Mouse (Mus musculus) left cerebral cortex, postnatal 4 days (tissue): ENCODE results near the gene Agap1. TPM values are rescaled to one million over a fixed set of nuclear protein-coding genes. Genes with fewer than 3 reads are reported as not detected.

Source experiments
- DNase-seq: peaks from one replicate; pipeline ENCODE4 v3.0.0-alpha.2; 2022
- intact Hi-C: fragments of 180-260 bp; cut with DNase I; formaldehyde crosslinking; loops from one replicate; pipeline ENCODE4 v1.15.1; 2025
- total RNA-seq, 2 experiments: library from RNA; stranded (reverse); gene quantifications; 2 replicates each; pipeline ENCODE4 v1.2.3; 2021

Agap1 gene
- total RNA-seq, 2 experiments from 2014 or later = 415 to 416 TPM

DNA sequence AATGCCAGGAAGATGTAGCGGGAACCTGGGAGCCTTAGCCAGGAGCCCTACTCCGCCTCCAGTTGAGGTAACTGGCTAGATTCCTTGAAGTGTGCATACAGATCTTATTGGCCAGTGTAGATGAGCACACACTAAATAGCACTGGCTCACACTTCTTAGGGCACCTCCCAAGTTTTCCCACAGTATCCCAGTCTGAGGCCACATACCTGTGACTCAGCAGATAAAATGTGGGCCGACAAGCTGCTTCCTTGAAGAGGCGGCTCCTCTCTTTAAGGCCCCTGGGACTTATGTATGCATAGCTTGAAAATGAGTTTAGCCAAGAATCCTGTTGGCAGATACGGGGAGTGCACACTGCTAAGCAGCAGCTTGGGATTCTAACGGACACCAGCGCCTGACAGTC is 350.4 kb downstream of the Agap1 start:
- intact Hi-C loops = no loop called here
- DNase-seq = no peak

DNA sequence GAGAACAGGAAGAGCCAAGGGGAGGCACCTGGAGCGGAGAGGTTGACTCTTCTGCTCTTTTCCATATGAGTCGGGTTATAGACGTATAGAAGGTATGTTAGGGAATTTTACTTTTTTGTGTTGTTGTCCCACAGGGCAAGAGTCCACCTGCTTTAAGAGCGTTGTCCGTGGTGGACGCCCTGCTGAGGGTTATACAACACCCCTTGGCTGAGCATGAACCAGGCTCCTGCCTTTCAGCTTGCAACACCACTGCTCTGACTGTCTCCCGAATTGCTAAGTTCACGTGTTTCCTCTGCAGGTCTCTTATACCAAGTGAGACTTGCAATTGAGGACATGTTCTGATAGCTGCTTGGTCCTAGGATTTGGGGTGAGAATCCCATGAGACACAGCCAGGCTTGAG is 358.2 kb downstream of the Agap1 start:
- DNase-seq = no peak
- intact Hi-C loops = no loop called here

DNA sequence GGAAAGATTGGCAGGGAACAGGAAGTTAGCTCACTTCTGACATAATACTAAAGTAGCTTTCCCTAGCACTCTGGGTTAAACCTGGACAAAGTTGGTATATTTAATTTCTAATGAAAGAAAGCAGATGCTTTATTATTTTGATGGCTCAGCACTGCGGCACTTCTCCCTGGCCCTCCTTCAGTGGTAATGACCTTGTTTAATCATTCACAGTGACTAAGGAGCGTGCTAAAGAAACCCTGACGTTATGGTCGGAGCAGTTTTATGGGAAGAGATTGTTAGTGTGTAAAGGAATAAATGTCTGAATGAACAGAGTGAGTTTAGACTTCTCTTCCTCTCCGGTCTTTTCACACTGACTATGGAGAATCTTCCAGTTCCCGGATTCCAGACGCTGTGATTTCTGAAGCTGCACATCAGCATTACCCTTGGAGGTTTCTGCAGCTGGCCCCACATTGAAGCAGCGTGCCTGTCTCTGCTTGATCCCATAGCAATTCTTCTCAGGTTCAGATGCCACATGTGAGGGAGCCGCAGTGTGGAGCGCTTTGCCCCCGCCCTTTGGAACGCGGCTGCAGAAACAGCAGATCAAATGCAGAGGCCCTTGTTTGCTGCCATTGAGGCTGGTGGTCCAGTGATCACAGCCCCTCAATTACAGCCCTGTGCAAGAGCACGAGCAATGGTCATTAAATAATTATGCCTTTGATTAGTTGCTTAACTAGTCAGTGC is 362.0 kb downstream of the Agap1 start:
- DNase-seq = no peak
- intact Hi-C loops = no loop called here

DNA sequence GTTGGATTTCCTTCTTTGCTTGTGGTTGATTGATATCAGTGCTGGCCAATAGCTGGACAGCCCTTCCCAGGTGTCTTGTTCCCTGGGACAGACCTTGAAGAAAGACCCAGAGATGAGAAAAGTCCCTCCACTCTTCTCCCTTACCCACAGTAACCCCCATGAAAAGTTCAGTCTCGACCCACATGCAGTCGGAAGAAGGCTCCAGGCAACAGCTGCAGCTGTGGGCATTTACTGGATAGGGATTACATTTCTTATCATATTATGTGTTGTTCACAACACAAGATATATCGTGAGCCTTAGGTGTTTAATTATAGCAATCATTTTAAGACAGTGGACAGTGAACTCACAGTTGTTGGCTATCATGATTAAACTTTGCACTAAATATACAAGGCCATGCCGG is 367.2 kb downstream of the Agap1 start:
- intact Hi-C loops = no loop called here
- DNase-seq = no peak

DNA sequence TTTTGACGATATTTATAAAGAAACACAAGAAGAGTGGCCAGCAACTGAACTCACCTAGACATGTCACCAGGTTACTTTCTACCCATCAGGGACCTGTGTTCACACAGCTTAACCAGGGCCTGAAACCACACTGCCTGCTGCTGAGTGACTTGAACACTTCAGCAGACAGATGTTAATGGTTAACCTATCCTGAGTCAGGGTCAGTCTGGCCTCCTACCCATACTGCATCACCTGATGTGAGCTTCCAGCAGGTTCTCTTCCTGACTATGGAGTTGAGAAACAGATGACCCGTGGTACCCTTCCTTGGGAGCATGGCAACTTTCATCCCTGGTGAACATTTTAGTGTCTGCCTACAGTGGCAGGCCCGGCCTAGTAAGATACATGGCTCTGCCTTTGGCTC is 367.8 kb downstream of the Agap1 start:
- intact Hi-C loops = no loop called here
- no peak for DNase-seq

DNA sequence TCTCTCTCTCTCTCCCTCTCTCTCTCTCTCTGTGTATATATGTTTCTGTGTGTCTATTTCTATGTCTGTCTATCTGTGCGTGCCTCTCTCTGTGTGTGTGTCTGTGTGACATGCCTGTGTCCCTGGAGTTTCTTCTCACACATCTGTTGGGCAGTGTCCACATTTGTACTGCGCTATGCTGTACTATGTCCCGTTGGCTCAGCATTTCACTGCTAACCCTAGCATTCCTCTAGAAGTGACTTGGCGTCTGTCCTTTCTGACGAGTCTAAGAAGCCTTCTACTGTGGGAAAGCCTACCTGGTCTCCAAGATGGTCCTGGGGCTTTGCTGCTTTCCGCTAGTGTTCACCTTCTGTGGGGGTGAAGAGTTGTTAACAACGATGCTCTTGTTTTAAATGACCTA is 368.4 kb downstream of the Agap1 start:
- DNase-seq = no peak
- intact Hi-C loops = no loop called here

DNA sequence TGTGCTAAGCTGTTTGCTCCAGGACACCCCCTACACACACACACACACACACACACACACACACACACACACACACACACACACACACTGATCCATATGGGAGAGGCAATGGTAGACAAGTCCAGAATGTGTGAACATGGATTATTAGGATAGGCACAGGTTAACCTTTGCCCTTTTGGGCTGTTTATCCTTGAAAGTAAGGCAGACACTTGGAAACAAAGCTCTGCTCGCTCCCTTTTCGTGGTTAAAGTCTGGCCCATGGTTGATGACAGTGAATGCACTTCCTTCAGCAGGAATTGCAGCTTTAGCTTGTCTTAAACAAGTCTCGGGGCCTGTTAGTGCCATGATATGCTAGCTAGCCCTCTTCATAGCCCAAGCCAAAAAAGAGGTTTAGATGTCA is 372.4 kb downstream of the Agap1 start:
- intact Hi-C loops = no loop called here
- no peak for DNase-seq

DNA sequence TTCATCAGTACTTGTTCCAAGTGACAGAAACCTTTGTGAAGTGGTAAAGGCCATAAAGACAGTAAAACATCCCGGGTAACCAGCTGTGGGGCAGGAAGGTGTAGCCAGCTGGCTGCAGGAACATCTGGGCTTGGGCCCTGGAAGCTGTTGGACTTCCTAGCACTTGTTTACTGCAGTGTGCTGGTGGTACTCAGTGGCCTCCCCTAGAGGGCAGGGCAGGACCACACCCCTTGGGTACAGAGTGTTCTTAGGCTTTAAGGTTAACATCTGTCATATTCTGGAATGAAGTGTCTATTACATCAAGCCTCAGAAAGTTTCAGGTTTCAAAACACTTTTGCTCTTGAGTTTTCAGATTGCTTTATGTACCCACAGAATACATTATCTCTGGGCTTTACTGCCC is 376.5 kb downstream of the Agap1 start:
- intact Hi-C loops = no loop called here
- no peak for DNase-seq

DNA sequence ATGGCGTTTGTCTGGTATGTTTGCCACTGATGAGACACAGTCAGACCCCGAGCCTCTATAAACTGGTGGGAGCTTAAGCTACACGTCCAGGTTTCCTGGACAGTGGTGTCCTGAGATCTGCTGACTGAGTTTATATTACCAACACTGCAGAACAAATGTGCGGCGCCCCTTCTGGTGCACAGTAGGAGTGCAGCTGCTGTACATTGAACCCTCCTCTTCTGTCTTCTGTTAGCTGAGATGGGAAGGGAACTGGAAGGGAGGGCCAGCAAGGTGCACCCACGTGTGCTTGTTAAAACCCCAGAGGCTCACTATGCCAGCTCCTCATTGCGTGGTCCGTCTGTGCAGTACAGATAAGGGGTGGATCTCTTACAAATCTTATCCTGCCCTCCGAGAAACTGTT is 389.5 kb downstream of the Agap1 start:
- intact Hi-C loops = loop anchor here (10.0 kb wide), 1 partner anchor 179 kb away; no protein-coding TSS in a partner anchor
- no peak for DNase-seq

DNA sequence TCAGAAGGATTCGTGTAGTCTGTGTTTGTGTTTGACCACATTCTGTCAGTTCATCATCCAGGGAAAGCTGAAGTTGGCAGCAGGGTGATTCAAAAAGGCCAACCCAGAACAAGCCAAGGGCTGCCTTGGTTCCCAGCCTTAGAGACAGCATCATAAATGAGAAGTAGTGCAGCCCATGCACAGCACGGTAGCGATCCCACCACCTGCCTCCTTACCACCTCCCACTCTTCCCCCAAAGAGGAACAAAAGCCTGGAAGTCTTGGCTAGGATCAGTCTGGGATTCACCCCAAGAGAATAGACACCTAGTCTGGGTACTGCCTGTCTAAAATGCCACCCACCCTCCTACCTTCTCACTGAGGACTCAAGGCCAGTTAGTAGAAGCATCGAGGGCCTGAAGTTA is 390.9 kb downstream of the Agap1 start:
- intact Hi-C loops = loop anchor here (10.0 kb wide), 1 partner anchor 181 kb away; no protein-coding TSS in a partner anchor
- DNase-seq = no peak

DNA sequence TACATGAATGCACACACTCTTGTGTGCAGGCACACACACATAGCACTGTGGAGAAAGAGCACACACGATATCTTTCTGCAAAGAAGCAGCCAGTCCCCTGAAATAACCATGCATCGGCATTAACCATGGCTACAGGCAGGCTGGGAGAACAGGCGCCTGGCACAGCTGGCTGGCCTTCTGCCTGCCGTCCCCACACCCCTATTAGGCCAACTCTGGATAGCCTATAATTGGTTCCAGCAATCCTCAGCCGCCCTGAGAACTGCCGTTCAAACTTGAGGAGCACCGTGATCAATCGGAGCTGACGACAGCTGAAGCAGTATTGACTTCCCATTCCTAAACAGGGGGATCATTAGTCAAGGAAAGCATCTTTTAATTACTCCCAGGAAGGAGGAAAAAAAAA is 391.5 kb downstream of the Agap1 start:
- intact Hi-C loops = loop anchor here (10.0 kb wide), 1 partner anchor 181 kb away; no protein-coding TSS in a partner anchor
- DNase-seq = no peak

DNA sequence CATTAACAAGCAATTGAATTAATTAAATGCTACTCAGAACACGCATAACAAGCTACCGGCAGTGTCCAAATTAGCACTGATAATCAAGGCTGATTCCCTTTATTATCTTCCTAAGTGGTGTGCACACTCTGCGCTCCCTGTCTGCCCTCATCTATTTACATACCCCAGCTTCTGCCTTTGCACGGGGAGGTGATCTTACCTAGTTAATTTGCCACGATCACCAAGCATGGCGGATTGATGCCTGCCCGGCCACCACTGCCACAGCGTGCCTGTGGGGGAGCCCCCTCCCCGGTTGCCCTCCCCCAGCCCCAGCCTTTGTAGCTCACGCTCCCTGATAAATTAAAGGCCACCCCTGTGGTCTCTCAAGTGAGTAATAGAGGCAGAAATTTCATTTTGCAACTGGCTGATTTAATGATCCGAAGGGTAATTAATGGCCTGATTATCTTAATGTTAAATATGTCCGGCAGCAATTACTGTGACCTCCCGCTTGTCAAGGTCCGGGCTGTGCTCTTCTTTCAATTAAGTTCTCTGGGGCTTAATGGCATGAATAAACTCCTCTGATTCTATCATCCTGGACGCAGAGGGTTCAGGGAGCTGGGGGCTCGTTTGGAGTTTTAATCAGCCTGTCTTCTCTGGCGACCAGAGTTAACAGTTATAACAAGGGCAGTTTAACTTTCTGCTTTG is 393.9 kb downstream of the Agap1 start:
- intact Hi-C loops = loop anchor here (10.0 kb wide), 1 partner anchor 184 kb away; no protein-coding TSS in a partner anchor
- no peak for DNase-seq

DNA sequence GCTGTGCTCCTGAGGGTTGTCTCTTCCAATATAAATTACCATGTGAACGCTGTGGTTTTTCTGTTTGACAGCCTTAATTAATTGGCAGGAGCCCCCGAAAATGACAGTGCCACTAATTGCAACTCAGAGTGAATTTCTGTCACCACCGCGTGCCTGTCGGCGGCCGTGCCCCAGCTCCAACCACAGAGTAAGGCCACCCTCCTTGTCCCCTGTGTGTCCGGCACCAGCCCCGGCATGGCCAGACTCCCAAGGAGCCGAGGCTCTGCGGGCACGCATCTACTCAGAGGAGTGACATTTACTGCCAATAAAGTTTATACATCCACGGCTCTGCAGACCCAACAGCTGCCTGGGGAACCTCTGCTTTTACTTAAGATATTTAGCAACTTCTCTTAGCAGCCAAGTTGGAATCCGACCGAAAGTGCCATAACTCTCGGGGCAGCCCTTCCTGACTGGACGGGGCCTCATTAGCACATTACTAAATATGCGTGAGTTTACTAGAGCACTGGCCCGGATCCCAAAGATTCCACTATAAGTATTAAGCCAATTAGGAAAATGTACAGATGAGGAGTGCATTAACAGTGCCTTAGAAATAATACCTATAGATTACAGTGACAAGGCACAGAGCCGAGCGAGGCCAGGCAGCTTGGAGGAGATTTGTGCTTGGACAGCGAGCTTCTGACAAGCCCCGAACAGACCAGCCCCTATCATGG is 394.7 kb downstream of the Agap1 start:
- peak; percentile 57 for DNase-seq
- intact Hi-C loops = loop anchor here (10.0 kb wide), 1 partner anchor 185 kb away; no protein-coding TSS in a partner anchor

DNA sequence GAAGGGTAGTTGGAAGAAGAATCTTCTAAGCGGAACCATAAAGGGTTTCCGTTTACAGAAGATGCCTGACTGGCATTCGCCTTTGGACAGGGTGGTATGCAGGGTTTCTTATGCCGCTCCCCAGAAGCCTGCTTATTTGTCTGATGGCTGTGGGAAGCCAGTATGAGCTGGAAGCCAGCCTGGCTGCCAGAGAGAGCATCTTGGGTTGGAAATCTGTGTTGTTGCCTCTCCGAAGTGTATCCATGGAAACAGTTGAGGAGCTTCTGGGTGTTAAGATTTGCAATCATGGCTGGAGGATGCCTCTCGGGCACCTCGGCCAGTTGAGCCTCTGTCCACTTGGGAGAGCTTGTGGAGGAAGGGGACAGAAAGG is 395.2 kb downstream of the Agap1 start:
- intact Hi-C loops = loop anchor here (10.0 kb wide), 1 partner anchor 185 kb away; no protein-coding TSS in a partner anchor
- DNase-seq = peak; percentile 58

DNA sequence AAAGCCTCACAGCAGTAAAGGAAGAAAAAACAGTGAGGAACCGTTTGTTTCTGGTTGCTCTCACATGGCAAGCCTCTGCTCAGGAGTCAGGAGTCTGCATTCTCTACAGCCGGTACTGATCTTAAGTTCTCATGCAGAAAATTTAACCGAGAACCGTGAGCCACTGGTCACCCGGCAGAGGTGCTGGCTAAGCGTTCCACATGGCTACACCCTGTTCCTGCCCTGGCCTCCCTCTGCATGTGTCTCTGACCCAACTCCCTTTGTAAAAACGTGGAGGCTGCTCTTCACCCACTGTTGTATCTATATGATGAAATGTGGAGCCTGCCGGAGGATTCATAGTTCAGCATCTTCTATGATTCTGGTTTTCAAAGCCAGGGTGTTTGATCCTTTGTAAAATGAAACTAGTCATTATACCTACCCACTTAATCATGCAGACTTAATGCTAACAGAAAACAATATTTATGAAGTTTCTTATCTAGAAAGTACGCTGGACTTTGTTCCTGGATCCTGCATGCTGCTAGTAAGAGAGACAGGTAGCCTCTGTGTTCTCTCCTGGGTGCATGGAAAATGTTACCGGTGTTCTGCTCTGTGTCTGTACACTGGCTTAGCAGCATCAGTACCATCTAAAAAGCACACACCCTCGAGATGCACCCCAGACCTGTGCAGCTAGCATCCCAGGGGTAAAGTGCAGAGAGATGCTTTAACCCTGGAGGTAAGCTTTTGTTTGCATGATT is 396.2 kb downstream of the Agap1 start:
- intact Hi-C loops = no loop called here
- no peak for DNase-seq

DNA sequence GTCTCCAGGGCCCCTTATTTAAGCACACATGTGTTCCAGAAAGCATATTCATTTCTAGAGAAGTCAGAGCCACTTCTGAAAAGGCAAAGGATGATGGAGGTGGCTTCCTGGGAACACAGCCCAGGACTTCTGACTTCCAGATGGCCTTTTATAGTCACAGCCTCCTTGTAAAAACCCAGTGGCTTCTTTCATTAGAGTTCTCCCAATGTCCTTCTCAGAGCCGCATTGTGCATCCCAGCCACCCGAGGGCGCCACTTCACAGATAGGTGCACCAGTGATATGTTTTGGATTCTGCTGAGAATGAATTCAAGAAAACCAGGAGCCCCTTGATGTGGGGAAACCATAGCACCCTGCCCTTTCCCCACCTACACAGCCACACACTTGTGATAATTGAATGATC is 404.6 kb downstream of the Agap1 start:
- intact Hi-C loops = no loop called here
- peak; percentile 60 for DNase-seq

DNA sequence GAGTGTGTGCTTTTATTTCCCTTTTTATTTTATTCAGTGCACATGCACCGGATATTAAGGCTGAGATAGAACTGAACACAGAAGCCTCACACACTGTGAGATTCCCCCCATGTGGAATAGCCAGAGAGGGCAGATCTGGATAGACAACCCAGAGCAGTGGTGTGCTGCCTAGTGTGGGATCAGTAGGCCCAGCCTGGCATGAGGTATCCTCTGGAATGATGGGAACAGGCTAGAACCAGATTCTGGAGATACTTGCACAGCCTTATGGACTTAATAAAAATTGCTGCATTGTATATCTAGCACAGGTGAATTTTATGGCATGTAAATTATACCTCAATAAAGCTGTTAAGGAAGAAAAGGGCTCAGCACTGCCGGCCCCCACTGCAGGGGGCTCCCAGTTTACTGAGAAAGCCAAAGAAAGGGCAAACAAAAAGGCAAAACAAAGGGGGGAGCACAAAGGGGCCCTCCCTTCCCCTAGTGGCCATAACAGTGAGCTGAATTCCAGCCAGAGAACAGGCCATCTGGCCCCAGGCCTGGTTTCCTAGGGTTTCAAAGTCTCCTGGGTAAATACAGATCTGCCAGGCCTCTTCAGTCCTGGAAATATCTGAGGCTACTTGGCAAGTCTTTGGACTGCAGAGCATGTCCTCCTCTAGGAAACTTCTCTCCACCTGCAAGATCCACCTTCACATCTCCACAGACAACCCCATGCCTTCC is 405.6 kb downstream of the Agap1 start:
- intact Hi-C loops = no loop called here
- DNase-seq = no peak

DNA sequence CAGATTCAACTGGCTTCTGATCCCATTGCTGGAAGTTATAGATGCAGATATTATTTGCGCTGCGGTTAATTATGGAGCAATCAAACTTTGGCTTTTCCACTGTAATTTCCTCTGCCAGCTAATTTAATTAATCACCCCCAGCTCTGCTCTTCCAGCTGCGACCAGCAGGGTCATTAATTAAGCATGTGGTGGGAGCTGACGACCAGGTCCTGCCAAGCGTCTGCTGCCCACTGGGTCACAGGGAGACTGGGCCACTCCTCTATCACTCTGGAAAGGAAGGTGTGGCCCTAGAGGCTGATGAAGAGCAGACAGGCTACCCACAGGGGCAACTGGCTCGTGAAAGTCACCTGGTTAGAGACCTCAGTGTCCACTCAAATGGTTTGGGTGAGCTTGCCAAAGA is 411.2 kb downstream of the Agap1 start:
- DNase-seq = no peak

DNA sequence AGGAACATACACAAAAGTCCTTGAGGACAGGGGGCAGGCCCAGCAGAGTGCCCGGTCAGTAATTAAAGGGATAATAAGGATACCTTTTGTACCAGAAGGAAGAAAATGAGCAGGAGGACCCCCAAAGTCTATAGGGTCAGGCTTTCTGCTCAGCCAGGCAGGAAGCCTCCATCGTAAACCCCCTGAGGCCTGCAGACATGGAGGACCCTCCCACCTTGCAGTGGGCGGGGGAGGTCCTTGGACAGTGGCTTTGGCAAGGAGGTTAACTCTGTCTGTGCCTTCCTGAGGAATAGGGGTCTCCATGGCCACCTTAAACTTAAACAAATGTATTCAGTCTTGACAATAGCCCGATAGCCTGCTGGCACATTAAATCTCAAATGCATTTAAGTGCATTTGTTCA is 413.2 kb downstream of the Agap1 start:
- DNase-seq = no peak
- intact Hi-C loops = no loop called here

More for the DNA sequence above, 411.2 kb downstream of the Agap1 start:
- intact Hi-C loops = no loop called here
